Mouse (Mus musculus) kidney, postnatal 10 days (tissue): ENCODE data around the gene Sppl3.
"Not testable (repeated sequence)": the region's sequence is repeated elsewhere in the genome, so short reads cannot be mapped to it uniquely, and the experiment has no call there.

Experiments used
- DNase-seq: peaks from one replicate; pipeline ENCODE4 v3.0.0; 2021; ENCODE audit warnings: mixed read lengths

The Sppl3 gene

GRCm38 (mm10) chr5:115043626-115044025, 32.7 kb downstream of the Sppl3 start:
- DNase-seq, result no peak

GRCm38 (mm10) chr5:115045146-115045677, 34.3 kb downstream of the Sppl3 start:
- DNase-seq, result no peak

- no peak for DNase-seq
Observed at GRCm38 (mm10) chr5:115049692-115050091, 38.8 kb downstream of the Sppl3 start.

- no peak for DNase-seq
Observed at GRCm38 (mm10) chr5:115050776-115051175, 39.8 kb downstream of the Sppl3 start.

- peak; percentile 30 for DNase-seq
Observed at GRCm38 (mm10) chr5:115052546-115052945, 41.6 kb downstream of the Sppl3 start.

DNA sequence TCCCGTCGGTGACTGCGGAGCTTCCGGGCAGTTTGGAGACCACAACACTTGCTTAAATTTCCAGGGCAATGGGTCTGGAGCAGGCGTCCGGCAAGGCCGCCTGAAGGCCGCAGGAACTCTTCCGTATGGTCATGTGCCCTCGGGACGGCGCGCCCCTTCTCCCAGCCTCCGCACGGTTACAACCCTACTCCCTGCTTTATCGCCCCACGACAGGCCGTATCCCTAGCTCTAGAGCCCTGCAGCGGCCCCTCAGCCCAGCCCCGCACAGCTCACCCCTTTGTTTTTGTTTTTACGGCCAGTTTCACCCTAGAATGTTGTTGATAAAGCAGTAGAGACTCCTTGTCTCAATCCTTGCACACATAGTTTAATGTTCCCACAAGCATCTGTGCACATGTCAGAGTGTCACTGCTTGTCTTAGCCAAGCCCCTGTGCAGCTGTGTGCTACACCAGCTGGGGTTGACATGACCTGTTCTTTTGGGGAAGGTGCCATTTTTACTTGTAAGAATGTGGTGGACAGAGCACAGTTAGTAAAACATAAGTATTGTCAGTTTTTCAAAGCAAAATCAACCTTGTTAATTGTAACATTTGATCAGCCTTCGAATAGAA, 43.0 kb downstream of the Sppl3 start:
- DNase-seq, result no peak

- DNase-seq, result no peak
Observed at GRCm38 (mm10) chr5:115055418-115055817, 44.5 kb downstream of the Sppl3 start.

DNA sequence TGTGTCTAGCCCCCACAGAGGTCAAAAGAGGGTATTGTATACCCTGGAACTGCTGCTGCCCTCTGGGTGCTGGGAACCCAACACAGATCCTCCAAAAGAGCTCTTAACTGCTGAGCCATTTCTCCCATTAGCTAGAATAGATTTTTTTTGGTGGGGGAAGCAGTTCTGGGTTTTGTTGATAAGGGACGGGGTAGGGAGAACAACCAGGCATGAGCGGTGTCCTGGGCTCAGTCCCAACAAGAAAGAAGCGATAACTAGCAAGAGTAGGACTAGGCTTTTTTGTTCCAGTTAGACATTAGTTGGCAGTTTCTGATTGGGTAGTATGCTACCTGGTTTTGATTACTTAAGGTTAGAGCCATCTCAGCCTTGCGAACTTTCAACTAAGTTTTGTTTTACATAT, 46.2 kb downstream of the Sppl3 start:
- DNase-seq, result no peak

DNA sequence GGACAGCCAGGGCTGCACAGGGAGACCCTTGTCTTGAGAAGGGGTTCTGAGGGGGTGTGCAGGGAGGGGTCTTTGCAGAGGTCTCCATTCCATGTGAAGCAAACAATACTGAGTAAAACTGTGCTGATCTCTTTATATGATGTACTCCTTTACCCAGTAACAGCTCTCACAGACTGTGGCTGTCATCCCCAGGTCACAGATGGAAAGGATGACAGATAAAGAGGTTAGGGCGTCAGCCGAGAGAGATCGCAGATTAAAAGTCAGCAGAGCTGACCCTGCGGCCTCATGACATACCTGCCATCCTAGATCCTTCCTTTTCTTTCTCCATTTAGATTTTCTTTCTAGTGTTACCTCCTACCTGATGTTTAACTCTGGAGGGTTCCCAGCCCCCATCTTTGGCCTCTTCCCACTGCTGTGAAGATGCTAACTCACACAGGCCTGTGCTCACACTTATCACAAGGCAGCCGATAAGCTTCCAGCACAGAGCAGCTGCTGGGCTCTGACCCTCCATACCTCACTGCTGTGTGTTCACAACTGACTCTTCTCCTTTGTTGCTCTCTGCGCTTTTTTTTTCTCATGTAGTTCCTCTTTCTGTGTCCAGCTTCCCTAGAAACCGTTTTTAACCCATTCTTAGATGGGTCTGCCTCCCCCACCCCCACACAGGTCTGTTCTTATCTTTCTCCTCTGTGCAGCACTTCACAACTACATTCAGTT, 47.8 kb downstream of the Sppl3 start:
- no peak for DNase-seq

GRCm38 (mm10) chr5:115060067-115060695, 49.2 kb downstream of the Sppl3 start:
- no peak for DNase-seq

DNA sequence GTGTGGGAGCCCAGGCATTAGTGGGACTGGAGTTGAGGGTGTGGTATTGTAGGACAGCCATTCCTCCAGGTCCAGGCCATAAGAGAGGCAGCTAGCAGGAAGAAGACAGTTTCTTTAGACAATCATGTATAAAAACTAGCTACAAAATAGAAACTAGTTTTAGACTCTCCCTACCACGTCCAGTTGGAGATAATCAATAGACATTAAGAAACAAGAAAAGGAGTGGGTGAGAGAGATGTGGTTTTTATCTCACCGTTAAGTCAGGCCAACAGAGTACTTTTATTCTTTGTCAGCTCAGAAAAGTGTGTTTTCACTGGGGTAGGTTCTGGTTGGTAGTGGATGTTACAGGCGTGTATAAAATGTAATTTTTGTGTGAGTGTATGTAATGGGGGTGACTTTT, 50.0 kb downstream of the Sppl3 start:
- no peak for DNase-seq

DNA sequence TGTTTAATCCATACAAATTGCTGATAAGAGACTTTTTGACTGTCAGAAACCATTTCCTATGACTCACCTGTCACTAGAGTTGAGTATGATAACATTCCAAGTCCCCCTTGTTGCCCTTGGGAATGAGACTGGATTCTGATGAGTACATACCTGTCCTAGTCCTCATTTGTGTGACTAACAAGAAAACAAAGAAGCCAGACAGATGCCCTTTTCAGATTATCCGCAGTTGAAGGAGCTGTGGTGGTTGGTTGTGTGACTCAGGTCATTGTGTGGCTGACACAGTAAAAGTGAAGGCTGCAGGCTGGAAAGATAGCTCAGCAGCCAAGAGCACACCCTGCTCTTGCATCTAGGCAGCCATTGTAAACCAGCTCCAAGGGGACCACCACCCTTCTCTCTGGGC, 51.6 kb downstream of the Sppl3 start:
- no peak for DNase-seq

- no peak for DNase-seq
Observed at GRCm38 (mm10) chr5:115063391-115063790, 52.5 kb downstream of the Sppl3 start.

DNA sequence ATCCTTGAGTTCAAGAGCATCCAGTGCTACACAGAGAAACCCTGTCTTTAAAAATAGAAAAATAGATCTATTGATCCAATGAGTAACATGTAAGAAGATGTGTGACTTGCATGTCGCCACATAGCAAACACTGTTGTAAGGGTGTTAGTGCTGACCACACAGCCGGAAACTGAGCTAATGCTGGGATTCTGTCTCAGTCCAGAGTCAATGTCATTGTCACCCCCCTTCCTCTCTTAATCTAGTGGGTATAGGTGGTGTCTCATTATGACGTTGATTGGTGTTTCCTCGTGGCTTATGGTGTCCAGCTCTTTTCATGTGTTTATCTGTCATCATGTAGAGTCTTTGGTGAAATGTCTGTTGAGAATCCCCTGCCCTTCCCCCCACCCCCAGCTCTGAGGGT, 55.3 kb downstream of the Sppl3 start:
- DNase-seq, result no peak

- no peak for DNase-seq
Observed at GRCm38 (mm10) chr5:115068671-115069421, 57.9 kb downstream of the Sppl3 start.

DNA sequence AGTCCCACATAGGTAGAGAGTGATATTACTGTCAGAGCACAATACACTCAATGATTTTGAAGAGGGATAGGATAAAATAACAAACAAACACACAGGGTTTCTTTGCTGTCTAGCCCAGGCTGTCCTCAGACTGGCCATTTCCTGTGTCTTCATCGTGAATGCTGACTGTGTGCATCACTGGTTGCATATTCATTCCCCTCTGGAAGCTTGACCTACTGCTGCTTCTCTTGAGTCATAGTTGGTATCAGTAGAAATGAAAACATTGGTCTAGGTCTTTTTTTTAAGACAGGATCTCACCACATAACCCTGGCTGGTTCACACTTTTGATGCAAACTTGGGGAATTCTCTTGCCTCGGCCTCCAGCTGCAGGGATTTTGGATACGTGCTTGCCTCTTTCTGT, 58.7 kb downstream of the Sppl3 start:
- no peak for DNase-seq

DNA sequence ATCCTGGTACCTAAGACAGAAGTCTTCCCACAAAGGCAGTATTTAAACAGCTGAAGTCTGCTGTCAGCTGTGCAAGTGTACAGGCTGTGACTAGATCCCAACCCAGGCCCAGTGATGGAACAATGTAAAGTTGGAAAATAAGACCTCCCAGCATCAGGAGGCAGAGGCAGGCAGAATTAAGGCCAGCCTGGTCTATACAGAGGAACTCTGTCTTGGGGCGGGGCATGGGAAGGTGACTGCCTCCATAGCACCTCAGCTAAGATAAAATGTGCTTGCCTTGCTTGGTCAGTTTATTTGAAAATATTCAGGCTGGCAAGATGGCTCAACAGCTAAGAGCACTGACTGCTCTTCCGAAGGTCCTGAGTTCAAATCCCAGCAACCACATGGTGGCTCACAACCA, 59.5 kb downstream of the Sppl3 start:
- DNase-seq, result no peak

DNA sequence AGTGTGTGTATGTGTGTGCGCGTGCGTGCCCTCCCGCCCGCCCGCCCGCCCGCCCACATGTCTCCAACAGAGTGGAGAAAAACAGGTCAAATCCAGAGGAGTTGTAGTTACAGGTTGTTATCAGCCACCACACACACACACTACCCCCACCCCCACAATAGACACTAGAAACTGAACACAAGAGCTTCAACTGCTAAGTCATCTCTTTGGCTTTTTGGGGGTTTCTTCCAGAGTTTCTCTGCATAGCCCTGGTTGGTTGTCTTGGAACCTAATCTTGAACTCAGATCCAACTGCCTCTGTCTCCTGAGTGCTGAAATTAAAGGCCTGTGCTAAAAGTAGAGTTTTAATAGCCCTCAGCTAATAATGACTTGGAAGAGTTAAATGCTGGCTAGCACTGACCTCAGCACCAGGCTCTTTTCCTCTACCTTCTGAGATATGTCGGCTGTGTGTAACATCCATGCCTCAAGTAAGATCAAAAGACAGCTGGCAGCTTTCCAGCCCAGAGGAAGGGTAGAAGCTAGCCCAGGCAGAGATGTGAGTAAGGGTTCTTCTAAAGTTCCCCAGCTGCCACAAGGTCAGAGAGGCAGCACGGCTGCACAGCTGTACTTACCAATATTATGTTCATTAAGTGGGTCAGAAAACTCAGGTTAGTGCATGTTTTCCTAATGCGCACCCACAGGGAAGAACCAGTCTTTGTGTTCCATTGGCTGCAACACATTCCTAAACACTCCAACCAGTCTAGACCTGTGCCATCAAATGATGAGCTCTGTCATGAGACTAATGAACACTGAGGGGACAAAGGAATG, 60.4 kb downstream of the Sppl3 start:
- peak; percentile 63 for DNase-seq

DNA sequence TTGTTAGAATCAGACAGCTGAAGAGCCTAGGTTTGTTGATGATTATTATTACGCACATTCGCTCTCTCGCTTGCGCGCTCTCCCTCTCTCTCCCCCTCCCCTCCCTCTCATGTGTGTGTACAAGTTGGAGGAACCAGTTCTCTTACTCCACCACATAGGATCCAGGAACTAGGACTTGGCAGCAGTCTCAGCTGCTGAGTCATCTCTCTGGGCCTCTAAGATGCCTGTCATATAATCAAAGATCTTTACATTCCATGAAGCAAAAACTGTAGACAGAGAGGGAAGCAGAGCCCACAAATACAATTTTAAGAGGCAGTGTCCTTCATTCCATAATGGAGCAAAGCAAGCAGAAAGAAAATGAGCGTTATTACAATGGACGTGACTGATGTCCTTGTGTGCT, 61.2 kb downstream of the Sppl3 start:
- DNase-seq, result peak; percentile 34

DNA sequence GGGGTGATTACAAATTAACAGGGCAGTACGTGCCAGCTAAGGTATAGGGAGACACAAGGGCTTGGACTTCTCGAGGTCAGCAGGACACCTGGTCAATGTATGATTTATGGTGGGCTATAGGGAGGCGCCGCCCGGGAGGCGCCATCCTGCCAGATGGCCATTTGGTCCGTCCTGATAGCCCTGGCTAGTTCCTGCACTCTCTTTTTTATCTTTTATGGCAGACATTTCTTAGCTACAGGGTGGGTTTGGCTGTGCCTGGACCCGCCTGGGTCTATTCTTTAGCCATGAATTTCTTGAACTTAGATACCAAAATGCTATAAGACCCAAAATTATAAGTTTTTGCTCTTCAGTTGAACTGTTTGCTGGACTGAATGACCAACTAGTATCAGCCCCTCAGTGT, 62.4 kb downstream of the Sppl3 start:
- not testable (repeated sequence) for DNase-seq

DNA sequence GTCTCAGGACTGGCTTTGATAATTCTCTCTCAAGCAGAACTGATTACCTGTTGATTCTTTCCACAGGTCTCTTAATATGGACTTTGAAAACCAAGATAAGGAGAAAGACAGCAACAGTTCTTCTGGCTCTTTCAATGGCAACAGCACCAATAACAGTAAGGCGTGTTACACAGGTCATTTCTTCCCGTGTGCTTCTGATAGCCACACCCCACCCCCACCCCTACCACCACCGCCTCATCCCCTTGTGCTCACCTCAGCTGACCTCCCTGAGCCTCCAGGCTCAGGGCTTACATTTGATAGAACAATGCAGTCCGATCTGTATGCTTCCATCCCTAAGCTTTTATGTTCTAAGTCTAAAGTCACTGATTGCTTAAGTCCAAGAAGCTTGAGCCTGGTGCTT, 63.8 kb downstream of the Sppl3 start:
- DNase-seq, result no peak

- DNase-seq, result peak; percentile 86
Observed at GRCm38 (mm10) chr5:115076144-115076901, 65.4 kb downstream of the Sppl3 start.
